Mouse (Mus musculus): ENCODE data around the gene Naa20. TPM values are rescaled to one million over a fixed set of nuclear protein-coding genes. Genes with fewer than 3 reads are reported as not detected.

Naa20 gene
- polyA plus RNA-seq, 1 experiment from 2014 or later: 121 TPM

DNA sequence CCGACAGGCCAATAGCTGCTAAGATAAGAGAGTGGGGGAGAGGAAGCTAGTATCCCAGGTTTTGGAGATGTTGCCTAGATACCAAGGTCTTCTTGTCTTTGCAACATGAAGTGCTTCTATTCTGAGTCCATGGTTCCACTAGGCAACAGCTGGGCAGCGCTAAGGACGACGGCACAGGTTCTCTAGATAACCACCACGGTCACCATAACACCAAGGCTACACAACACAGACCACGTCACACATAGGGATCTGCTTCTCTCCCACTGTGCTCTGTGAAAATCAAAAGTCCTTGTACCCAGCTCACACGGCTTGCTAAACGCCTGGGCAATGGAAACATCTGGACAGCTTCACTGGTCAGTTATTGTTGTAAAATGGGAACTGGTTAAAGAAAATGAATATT lies 35.1 kb downstream of the Naa20 start:
- ATAC-seq (ENCODE audit: low FRiP score): no peak
- Histone ChIP-seq H3K9ac (no peak overlapping the region), H3K4me1 (replicated peaks) (peaks cover 10% of the 10 kb centered on the region), H3K27me3 (no peaks in the 10 kb centered on the region), H3K36me3 (peaks cover 4% of the 10 kb centered on the region), H3K4me3 (no peak overlapping the region), H3K27ac (no peak overlapping the region), H3K9me3 (no peaks in the 10 kb centered on the region), H3K4me2 (no peak overlapping the region)
- 88% methylated on average over 8 of the region's 8 CpGs for WGBS

- no peak overlapping the region for H3K27ac ChIP-seq
- no peak for ATAC-seq (ENCODE audit: low FRiP score)
- 76% methylated on average over 3 of the region's 3 CpGs for WGBS
Observed at GRCm38 (mm10) chr2:145941403-145941802, 39.5 kb downstream of the Naa20 start.

GRCm38 (mm10) chr2:145944286-145944685 lies 42.4 kb downstream of the Naa20 start:
- Histone ChIP-seq H3K9ac (no peak overlapping the region), H3K4me3 (no peak overlapping the region), H3K27ac (no peak overlapping the region), H3K36me3 (no peaks in the 10 kb centered on the region), H3K27me3 (no peaks in the 10 kb centered on the region), H3K9me3 (no peaks in the 10 kb centered on the region), H3K4me1 (replicated peaks) (peaks cover 18% of the 10 kb centered on the region), H3K4me2 (no peak overlapping the region)
- 70% methylated on average over 3 of the region's 3 CpGs for WGBS
- ATAC-seq (ENCODE audit: low FRiP score): no peak

More at GRCm38 (mm10) chr2:145941403-145941802, 39.5 kb downstream of the Naa20 start:
- H3K4me3 ChIP-seq: no peak overlapping the region
- H3K27me3 ChIP-seq: no peaks in the 10 kb centered on the region
- H3K4me2 ChIP-seq: no peak overlapping the region
- H3K9ac ChIP-seq: no peak overlapping the region
- H3K9me3 ChIP-seq: no peaks in the 10 kb centered on the region
- H3K4me1 ChIP-seq (replicated peaks): peaks cover 13% of the 10 kb centered on the region
- no peaks in the 10 kb centered on the region for H3K36me3 ChIP-seq

- Histone ChIP-seq H3K27me3 (no peaks in the 10 kb centered on the region), H3K9me3 (no peaks in the 10 kb centered on the region), H3K4me2 (no peak overlapping the region), H3K27ac (no peak overlapping the region), H3K4me1 (replicated peaks) (peaks cover 29% of the 10 kb centered on the region), H3K9ac (no peak overlapping the region), H3K4me3 (no peak overlapping the region), H3K36me3 (no peaks in the 10 kb centered on the region)
- ATAC-seq (ENCODE audit: low FRiP score): no peak
- 76% methylated on average over 7 of the region's 7 CpGs for WGBS
Observed at GRCm38 (mm10) chr2:145948402-145948954, 46.6 kb downstream of the Naa20 start.

GRCm38 (mm10) chr2:145949475-145950068 lies 47.7 kb downstream of the Naa20 start:
- H3K27ac ChIP-seq: peak overlapping the region; percentile 44

DNA sequence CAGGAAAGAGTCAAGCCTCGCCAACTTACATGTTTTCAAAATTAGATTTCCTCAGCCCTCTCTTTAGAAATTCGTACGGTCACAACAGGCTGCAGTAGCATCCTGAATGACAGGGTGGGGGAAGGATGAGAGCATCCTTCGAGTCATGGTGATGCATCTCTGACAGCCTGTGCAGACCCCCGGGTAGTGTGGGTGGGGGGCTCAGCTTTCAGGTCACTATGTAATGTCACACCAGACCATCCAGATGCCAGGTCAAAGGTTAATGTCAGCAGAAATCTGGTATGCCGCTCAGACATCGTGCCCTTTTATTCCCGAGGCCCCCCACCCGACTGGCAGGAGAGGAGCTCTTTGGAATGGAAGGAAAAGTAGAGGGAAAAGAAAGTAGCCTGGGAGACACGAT lies 48.3 kb downstream of the Naa20 start:
- Histone ChIP-seq H3K27me3 (no peaks in the 10 kb centered on the region), H3K4me3 (no peak overlapping the region), H3K9ac (no peak overlapping the region), H3K4me2 (no peak overlapping the region), H3K27ac (no peak overlapping the region), H3K36me3 (no peaks in the 10 kb centered on the region), H3K4me1 (replicated peaks) (peaks cover 18% of the 10 kb centered on the region), H3K9me3 (no peaks in the 10 kb centered on the region)
- 0 out of 2 replicates have a peak, but pooled peaks have one; percentile 33 for ATAC-seq (ENCODE audit: low FRiP score)
- 11% methylated on average over 10 of the region's 10 CpGs for WGBS

More at GRCm38 (mm10) chr2:145949475-145950068, 47.7 kb downstream of the Naa20 start:
- no peak overlapping the region for H3K4me3 ChIP-seq
- H3K27me3 ChIP-seq: no peaks in the 10 kb centered on the region
- H3K4me2 ChIP-seq: 0 out of 2 replicates have a peak overlapping the region, but pooled peaks have one; percentile 6
- peak overlapping the region; percentile 5; the same call in 1 of the 2 replicates for H3K9ac ChIP-seq
- H3K9me3 ChIP-seq: no peaks in the 10 kb centered on the region
- no peaks in the 10 kb centered on the region for H3K36me3 ChIP-seq
- ATAC-seq (ENCODE audit: low FRiP score): peak; percentile 54
- 12% methylated on average over 11 of the region's 11 CpGs for WGBS
- H3K4me1 ChIP-seq (replicated peaks): peaks cover 21% of the 10 kb centered on the region

DNA sequence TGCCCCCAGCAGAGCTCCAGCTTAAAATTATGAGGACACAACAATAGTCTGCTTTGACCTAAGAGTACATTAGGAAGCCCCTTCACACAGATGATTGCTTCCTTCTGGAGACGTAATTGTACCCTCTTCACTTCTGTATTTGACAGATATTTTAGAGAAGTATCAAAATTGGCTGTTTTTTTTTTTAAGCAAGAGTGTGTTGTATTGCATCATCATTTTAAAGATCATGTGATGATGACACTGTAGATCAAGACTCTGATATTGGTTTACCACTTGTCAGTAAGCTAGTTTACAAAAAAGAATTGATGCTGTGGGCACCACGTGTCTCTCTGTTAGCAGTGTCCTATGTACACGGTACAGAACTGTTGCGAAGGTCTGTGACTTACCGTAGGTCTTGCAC lies 50.8 kb downstream of the Naa20 start:
- Histone ChIP-seq H3K4me3 (no peak overlapping the region), H3K27me3 (no peaks in the 10 kb centered on the region), H3K4me2 (no peak overlapping the region), H3K36me3 (no peaks in the 10 kb centered on the region), H3K9ac (no peak overlapping the region), H3K27ac (no peak overlapping the region), H3K4me1 (replicated peaks) (peaks cover 18% of the 10 kb centered on the region), H3K9me3 (no peaks in the 10 kb centered on the region)
- no peak for ATAC-seq (ENCODE audit: low FRiP score)
- WGBS: 86% methylated on average over 5 of the region's 5 CpGs

DNA sequence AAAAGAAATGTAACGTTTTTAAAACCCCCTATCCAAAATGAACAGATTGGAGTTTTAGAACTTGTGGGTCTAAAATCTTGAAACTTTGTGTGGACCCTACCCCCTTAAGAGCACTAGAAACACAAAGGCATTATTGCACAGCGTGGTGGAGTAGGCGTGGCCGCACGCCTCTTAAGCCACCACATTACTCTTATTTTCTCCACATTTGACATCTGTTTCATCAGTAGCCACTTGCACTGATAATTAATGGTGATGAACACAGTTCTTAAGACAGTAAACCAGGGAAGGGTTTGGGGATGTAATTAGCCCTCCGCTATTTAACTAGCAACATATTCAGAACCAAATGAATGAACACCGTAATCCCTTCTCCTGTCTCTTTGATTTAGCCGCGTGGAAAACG lies 53.9 kb downstream of the Naa20 start:
- Histone ChIP-seq H3K4me3 (no peak overlapping the region), H3K27ac (no peak overlapping the region), H3K36me3 (no peaks in the 10 kb centered on the region), H3K27me3 (no peaks in the 10 kb centered on the region), H3K4me1 (replicated peaks) (peaks cover 9% of the 10 kb centered on the region), H3K4me2 (no peak overlapping the region), H3K9me3 (no peaks in the 10 kb centered on the region), H3K9ac (no peak overlapping the region)
- WGBS: 53% methylated on average over 10 of the region's 10 CpGs
- no peak for ATAC-seq (ENCODE audit: low FRiP score)

- 67% methylated on average over 5 of the region's 5 CpGs for WGBS
- no peak overlapping the region for H3K27ac ChIP-seq
Observed at GRCm38 (mm10) chr2:145956318-145956717, 54.4 kb downstream of the Naa20 start.

DNA sequence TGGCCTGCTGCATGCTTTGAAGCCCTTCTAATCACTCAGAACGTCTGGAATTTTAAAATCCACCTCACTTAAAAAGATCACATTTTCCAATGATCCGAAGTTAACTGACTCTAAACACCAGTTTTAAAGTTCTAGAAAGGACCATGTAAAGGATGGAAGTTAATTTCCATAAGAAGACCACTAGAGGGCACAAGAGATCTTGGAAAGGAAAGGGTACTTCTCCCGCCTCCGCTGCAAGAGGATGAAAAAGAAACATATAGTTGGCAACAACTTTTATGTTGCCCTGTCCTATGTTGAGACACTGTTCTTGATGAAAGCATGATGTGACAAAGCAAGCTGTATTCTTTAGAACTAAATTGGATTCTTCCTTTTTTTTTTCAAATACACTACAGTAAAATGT lies 55.6 kb downstream of the Naa20 start:
- no peaks in the 10 kb centered on the region for H3K36me3 ChIP-seq
- no peaks in the 10 kb centered on the region for H3K27me3 ChIP-seq
- H3K9me3 ChIP-seq: no peaks in the 10 kb centered on the region
- H3K9ac ChIP-seq: no peak overlapping the region
- peaks cover 9% of the 10 kb centered on the region for H3K4me1 ChIP-seq (replicated peaks)
- H3K27ac ChIP-seq: no peak overlapping the region
- 12% methylated on average over 4 of the region's 4 CpGs for WGBS
- H3K4me3 ChIP-seq: no peak overlapping the region
- 0 out of 2 replicates have a peak, but pooled peaks have one; percentile 53 for ATAC-seq (ENCODE audit: low FRiP score)
- H3K4me2 ChIP-seq: no peak overlapping the region

More at GRCm38 (mm10) chr2:145956318-145956717, 54.4 kb downstream of the Naa20 start:
- H3K4me3 ChIP-seq: no peak overlapping the region
- no peaks in the 10 kb centered on the region for H3K9me3 ChIP-seq
- H3K27me3 ChIP-seq: no peaks in the 10 kb centered on the region
- no peak for ATAC-seq (ENCODE audit: low FRiP score)
- no peak overlapping the region for H3K4me2 ChIP-seq
- no peak overlapping the region for H3K9ac ChIP-seq
- H3K4me1 ChIP-seq (replicated peaks): peaks cover 9% of the 10 kb centered on the region
- no peaks in the 10 kb centered on the region for H3K36me3 ChIP-seq

DNA sequence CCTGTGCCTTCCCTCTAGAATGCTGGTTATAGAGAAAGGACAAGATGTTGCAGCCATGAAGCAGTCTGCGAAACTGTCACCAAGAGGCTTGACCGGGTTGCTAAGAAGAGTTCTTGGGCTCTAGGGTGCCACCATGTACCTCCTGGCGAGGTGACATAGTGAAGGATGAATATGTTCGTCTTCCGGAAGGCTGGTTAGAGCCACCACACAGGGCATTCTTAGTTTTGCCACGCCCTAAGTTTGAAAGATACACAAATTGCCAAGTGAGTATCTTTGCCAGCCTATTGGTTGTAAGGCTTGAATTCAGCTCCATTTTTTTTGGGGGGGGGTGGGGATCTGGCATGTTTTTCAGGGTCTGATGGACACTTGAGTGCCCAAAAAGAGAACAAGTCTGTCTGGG lies 56.2 kb downstream of the Naa20 start:
- WGBS: 53% methylated on average over 6 of the region's 6 CpGs
- Histone ChIP-seq H3K9ac (no peak overlapping the region), H3K36me3 (no peaks in the 10 kb centered on the region), H3K9me3 (no peaks in the 10 kb centered on the region), H3K27me3 (no peaks in the 10 kb centered on the region), H3K4me1 (replicated peaks) (peaks cover 9% of the 10 kb centered on the region), H3K4me2 (no peak overlapping the region), H3K27ac (no peak overlapping the region), H3K4me3 (no peak overlapping the region)
- no peak for ATAC-seq (ENCODE audit: low FRiP score)

- Histone ChIP-seq H3K4me1 (replicated peaks) (peaks cover 9% of the 10 kb centered on the region), H3K9ac (no peak overlapping the region), H3K27ac (no peak overlapping the region), H3K9me3 (no peaks in the 10 kb centered on the region), H3K36me3 (no peaks in the 10 kb centered on the region), H3K4me2 (no peak overlapping the region), H3K27me3 (no peaks in the 10 kb centered on the region), H3K4me3 (no peak overlapping the region)
- 17% methylated on average over 7 of the region's 7 CpGs for WGBS
- no peak for ATAC-seq (ENCODE audit: low FRiP score)
Observed at GRCm38 (mm10) chr2:145958551-145958950, 56.7 kb downstream of the Naa20 start.

DNA sequence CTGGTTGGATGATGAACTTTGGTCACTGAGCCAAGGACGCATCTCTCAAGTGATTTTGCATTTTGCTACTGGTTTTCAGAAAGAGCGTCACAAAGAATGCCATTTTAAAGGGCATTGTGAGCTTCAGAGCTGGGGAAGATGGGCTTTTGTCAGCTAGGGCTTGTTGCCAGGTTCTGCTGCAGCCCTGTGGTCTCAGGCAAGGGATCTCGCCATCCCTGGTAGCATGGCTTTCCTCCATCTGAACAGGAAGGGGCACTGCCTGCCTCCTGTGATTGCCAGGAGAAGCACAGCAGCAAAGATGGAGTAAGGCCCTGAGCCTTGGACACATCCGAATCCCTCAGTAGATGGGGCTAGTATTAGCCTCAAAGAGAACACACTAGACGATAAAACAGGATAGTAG lies 60.0 kb downstream of the Naa20 start:
- no peak for ATAC-seq (ENCODE audit: low FRiP score)
- WGBS: 72% methylated on average over 5 of the region's 5 CpGs
- Histone ChIP-seq H3K4me2 (no peak overlapping the region), H3K27ac (no peak overlapping the region), H3K4me3 (no peak overlapping the region), H3K9me3 (no peaks in the 10 kb centered on the region), H3K4me1 (replicated peaks) (peaks cover 9% of the 10 kb centered on the region), H3K36me3 (no peaks in the 10 kb centered on the region), H3K9ac (no peak overlapping the region), H3K27me3 (no peaks in the 10 kb centered on the region)
